Mouse (Mus musculus) stomach, postnatal 0 days (tissue): ENCODE measurements around the gene Olfml3. TPM values are rescaled to one million over a fixed set of nuclear protein-coding genes. Genes with fewer than 3 reads are reported as not detected.

Source experiments
- ATAC-seq: fragments of 200-750 bp; cut with Nextera tagmentation; 2 replicates; pipeline ENCODE4 v1.8.0; 2017; ENCODE audit not compliant: low FRiP score, low TSS enrichment
- DNase-seq: peaks from one replicate; pipeline ENCODE4 v3.0.0-alpha.2; 2016; ENCODE audit warnings: low spot score
- H3K27ac ChIP-seq: fragments of 300-500 bp; sonication (generic); replicated peaks from 2 replicates; pipeline ENCODE4 v1.5.1; 2014; ENCODE audit warnings: mild to moderate bottlenecking, control low read depth
- H3K27me3 ChIP-seq: fragments of 300-500 bp; sonication (generic); 2 replicates; pipeline ENCODE4 v1.6.1; 2014; ENCODE audit warnings: low read length; ENCODE audit not compliant: control insufficient read depth, insufficient read depth
- H3K36me3 ChIP-seq: fragments of 300-500 bp; sonication (generic); 2 replicates; pipeline ENCODE4 v1.6.1; 2014; ENCODE audit warnings: low read length, mixed read lengths; ENCODE audit not compliant: control insufficient read depth, insufficient read depth
- H3K4me1 ChIP-seq: fragments of 300-500 bp; sonication (generic); replicated peaks from 2 replicates; pipeline ENCODE4 v1.6.1; 2014; ENCODE audit warnings: antibody characterized with exemption; ENCODE audit not compliant: control insufficient read depth, insufficient read depth
- H3K4me2 ChIP-seq: fragments of 300-500 bp; sonication (generic); replicated peaks from 2 replicates; pipeline ENCODE4 v1.6.1; 2014; ENCODE audit warnings: low read depth, mild to moderate bottlenecking, control low read depth, moderate library complexity
- H3K4me3 ChIP-seq: fragments of 300-500 bp; sonication (generic); 2 replicates; pipeline ENCODE4 v1.5.1; 2014; ENCODE audit warnings: low read depth, low read length, control low read depth
- H3K9ac ChIP-seq: fragments of 300-500 bp; sonication (generic); 2 replicates; pipeline ENCODE4 v1.6.1; 2014; ENCODE audit warnings: mild to moderate bottlenecking, low read length, control low read depth, mixed read lengths
- H3K9me3 ChIP-seq: fragments of 300-500 bp; sonication (generic); 2 replicates; pipeline ENCODE4 v1.6.1; 2016; ENCODE audit warnings: low read length; ENCODE audit not compliant: control insufficient read depth
- CTCF ChIP-seq: IDR thresholded peaks from 2 replicates; pipeline ENCODE4 v1.5.1; 2016; ENCODE audit warnings: antibody characterized with exemption, low read depth, mild to moderate bottlenecking, moderate library complexity
- EP300 ChIP-seq: optimal IDR thresholded peaks from 2 replicates; pipeline ENCODE3; 2016; ENCODE audit warnings: antibody characterized with exemption
- WGBS: fragments of 180-500 bp; shearing (Covaris S2); extraction: QIAGEN DNeasy Blood & Tissue Kit; methylation state at CpG from one replicate; pipeline ENCODE4 v1.1.7; 2014; 5-methylcytosine and 5-hydroxymethylcytosine counted together
- polyA plus RNA-seq: library from polyadenylated mRNA; unstranded; fragments of >200 nt; fragmentation: Nextera tagmentation; extraction: Ambion mirVana; gene quantifications from 2 replicates; pipeline ENCODE4 v1.2.1, GENCODE M21; 2015

Olfml3 gene
- polyA plus RNA-seq, 1 experiment from 2014 or later: 18.0 TPM

GRCm38 (mm10) chr3:103690506-103690905, 47.3 kb downstream of the Olfml3 start:
- H3K4me3 ChIP-seq: no peak overlapping the region
- no peaks in the 10 kb centered on the region for H3K27me3 ChIP-seq
- peak; percentile 60 for TF ChIP-seq CTCF
- no peak for TF ChIP-seq EP300
- H3K27ac ChIP-seq: no peak overlapping the region
- no peaks in the 10 kb centered on the region for H3K4me1 ChIP-seq
- no peak overlapping the region for H3K4me2 ChIP-seq
- DNase-seq: no peak
- no peaks in the 10 kb centered on the region for H3K9me3 ChIP-seq
- 74% methylated on average over 3 of the region's 3 CpGs for WGBS
- H3K36me3 ChIP-seq: no peaks in the 10 kb centered on the region
- no peak for ATAC-seq
- no peak overlapping the region for H3K9ac ChIP-seq

GRCm38 (mm10) chr3:103689043-103689442, 48.8 kb downstream of the Olfml3 start:
- 65% methylated on average over 1 of the region's 1 CpGs for WGBS
- no peak for ATAC-seq
- TF ChIP-seq EP300: no peak
- no peak for TF ChIP-seq CTCF

GRCm38 (mm10) chr3:103683966-103684319, 53.9 kb downstream of the Olfml3 start:
- Histone ChIP-seq H3K36me3 (no peaks in the 10 kb centered on the region), H3K4me3 (no peak overlapping the region), H3K9ac (no peak overlapping the region), H3K4me1 (no peaks in the 10 kb centered on the region), H3K27ac (no peak overlapping the region), H3K4me2 (no peak overlapping the region), H3K9me3 (no peaks in the 10 kb centered on the region), H3K27me3 (no peaks in the 10 kb centered on the region)
- WGBS: 31% methylated on average over 5 of the region's 5 CpGs
- TF ChIP-seq CTCF: no peak
- no peak for TF ChIP-seq EP300
- DNase-seq (no peak), ATAC-seq (no peak)

More at GRCm38 (mm10) chr3:103689043-103689442, 48.8 kb downstream of the Olfml3 start:
- Histone ChIP-seq H3K27me3 (no peaks in the 10 kb centered on the region), H3K27ac (no peak overlapping the region), H3K9ac (no peak overlapping the region), H3K4me3 (no peak overlapping the region), H3K4me1 (no peaks in the 10 kb centered on the region), H3K36me3 (no peaks in the 10 kb centered on the region), H3K4me2 (no peak overlapping the region), H3K9me3 (no peaks in the 10 kb centered on the region)
- DNase-seq: no peak

- ATAC-seq (no peak), DNase-seq (no peak)
- H3K27me3 ChIP-seq: no peaks in the 10 kb centered on the region
- H3K9ac ChIP-seq: no peak overlapping the region
- TF ChIP-seq EP300 (no peak), CTCF (no peak)
- WGBS: 8% methylated on average over 21 of the region's 21 CpGs
- H3K36me3 ChIP-seq: no peaks in the 10 kb centered on the region
- H3K4me3 ChIP-seq: no peak overlapping the region
- no peaks in the 10 kb centered on the region for H3K9me3 ChIP-seq
- no peak overlapping the region for H3K4me2 ChIP-seq
- no peaks in the 10 kb centered on the region for H3K4me1 ChIP-seq
- no peak overlapping the region for H3K27ac ChIP-seq
These were observed 54.4 kb downstream of the Olfml3 start for GRCm38 (mm10) chr3:103683234-103683965.

GRCm38 (mm10) chr3:103682473-103682872, 55.3 kb downstream of the Olfml3 start:
- no peaks in the 10 kb centered on the region for H3K36me3 ChIP-seq
- no peaks in the 10 kb centered on the region for H3K27me3 ChIP-seq
- 57% methylated on average over 4 of the region's 4 CpGs for WGBS
- DNase-seq (no peak), ATAC-seq (no peak)
- no peak overlapping the region for H3K27ac ChIP-seq
- no peak overlapping the region for H3K4me2 ChIP-seq
- H3K4me1 ChIP-seq: no peaks in the 10 kb centered on the region
- TF ChIP-seq EP300 (no peak), CTCF (no peak)
- H3K9ac ChIP-seq: no peak overlapping the region
- no peaks in the 10 kb centered on the region for H3K9me3 ChIP-seq
- no peak overlapping the region for H3K4me3 ChIP-seq

GRCm38 (mm10) chr3:103678811-103679210, 59.0 kb downstream of the Olfml3 start:
- H3K4me3 ChIP-seq: no peak overlapping the region
- no peak overlapping the region for H3K9ac ChIP-seq
- H3K9me3 ChIP-seq: no peaks in the 10 kb centered on the region
- DNase-seq: no peak
- no peaks in the 10 kb centered on the region; the same call in 1 of the 2 replicates for H3K27me3 ChIP-seq
- TF ChIP-seq EP300: no peak
- no peak for TF ChIP-seq CTCF
- no peaks in the 10 kb centered on the region for H3K4me1 ChIP-seq
- no peak overlapping the region for H3K4me2 ChIP-seq
- no peak overlapping the region for H3K27ac ChIP-seq
- WGBS: 60% methylated on average over 6 of the region's 6 CpGs
- no peak for ATAC-seq
- no peaks in the 10 kb centered on the region for H3K36me3 ChIP-seq
